Mouse (Mus musculus) frontal cortex, postnatal 25 days (tissue): ENCODE data around the gene Itpka.
A peak's percentile ranks its signal among the peaks of the same experiment; 100 is the strongest.
"Not testable (repeated sequence)": the region's sequence is repeated elsewhere in the genome, so short reads cannot be mapped to it uniquely, and the experiment has no call there.

ENCODE experiments used
- DNase-seq, 2 experiments: peaks; one replicate each; pipeline ENCODE4 v3.0.0; 2022; ENCODE audit warnings: low spot score in 2 of 2

The Itpka gene

DNA sequence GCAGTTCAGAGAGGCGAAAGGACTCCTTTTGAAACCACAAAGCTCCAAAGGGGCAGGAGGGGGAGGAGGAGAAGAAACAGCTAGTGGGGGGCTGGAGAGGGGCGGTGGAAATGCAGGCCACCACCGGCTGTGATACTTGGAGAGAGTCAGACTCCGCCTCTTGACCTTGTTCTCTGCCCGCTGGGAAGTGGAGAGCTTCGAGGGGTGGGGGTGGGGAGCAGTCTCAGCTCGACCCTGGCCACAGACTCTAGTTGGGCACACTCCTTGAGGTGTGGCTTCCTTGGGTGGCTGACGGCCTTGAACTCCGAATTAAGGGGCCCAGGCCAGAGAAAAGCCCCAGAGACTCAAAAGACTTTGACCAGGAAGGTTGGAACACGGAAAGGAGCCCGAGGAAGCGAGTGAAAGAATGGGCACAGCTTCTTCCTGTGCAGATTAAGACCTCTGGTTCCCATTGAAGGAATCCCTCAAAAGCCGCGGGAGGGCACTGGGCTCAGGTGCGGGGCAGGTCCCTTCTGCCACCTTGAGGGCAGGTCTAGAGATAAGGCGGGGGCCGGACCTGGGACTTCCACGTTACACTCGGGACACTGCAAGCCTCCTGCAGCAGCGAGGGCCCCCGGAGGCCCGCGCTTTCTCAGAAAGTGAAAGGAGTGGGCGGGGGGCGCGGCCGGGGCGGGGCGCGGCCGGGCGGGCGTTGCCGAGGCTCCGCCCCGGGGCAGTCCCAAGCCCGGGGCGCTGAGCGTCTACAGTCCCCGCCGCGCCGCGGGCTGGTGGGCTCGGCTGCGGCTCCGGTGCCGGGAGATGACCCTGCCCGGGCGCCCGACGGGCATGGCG is at the start of gene Itpka:
TSS of gene Itpka (plus strand) at position 757 of the 831 bp plus-strand sequence.
- peak in 1 of 2 experiments; percentile 36 for DNase-seq

DNA sequence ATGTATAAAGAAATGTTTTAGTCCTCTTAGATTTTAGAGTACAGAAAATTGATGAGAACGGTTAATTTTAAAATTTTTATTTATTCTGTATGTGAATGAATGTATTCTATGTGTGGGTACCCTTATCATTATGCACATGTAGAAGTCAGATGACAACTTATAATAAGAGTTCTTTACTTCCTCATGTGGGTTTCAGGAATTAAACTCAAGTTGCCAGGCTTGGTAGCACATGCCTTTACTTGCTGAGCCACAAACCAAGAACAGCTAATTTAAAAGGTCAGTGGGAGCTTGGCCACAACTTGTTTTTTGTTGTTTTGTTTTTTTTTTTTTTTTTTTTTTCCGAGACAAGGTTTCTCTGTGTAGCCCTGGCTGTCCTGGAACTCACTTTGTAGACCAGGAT is 47.3 kb upstream of the Itpka start:
- no peak for DNase-seq

DNA sequence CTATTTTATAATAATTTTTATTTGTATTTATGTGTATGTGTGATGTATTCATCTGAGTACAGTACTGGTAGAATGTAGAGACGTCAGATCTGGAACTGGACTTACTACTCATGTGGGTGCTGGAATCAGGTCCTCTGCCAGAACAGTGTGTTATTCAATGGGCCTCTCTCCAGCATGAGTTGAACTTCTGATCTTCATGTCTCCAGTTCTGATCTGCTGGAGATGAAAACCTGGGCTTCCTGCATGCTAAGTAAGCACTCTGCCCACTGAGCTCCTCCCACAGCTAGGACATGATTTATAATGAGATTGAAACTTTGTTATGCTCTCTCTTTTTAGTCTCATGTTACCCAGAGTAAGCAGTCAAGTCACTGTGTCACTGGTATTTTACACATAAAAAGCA is 46.0 kb upstream of the Itpka start:
- DNase-seq = no peak

GRCm38 (mm10) chr2:119698472-119698871 is 43.7 kb upstream of the Itpka start:
- no peak for DNase-seq

DNA sequence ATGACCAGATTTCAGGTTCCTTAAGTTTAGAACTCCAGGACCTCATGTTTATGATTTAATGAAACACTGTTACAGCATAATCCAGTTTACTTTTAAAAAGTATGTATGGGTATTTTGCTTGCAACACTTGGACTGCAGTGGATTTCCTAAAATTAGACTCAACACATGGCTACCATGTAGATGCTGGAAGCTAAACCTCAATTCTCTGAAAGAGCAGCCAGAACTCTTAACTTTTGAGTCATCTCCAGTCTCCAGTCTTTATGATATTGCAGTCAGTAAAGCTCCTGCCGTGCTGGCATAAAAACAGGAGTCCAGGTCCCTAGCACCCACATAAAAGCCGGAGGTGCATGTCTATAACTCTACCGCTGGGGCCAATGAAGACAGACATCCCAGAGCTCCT is 42.2 kb upstream of the Itpka start:
- DNase-seq = no peak

GRCm38 (mm10) chr2:119703171-119703570 is 39.0 kb upstream of the Itpka start:
- DNase-seq = no peak

DNA sequence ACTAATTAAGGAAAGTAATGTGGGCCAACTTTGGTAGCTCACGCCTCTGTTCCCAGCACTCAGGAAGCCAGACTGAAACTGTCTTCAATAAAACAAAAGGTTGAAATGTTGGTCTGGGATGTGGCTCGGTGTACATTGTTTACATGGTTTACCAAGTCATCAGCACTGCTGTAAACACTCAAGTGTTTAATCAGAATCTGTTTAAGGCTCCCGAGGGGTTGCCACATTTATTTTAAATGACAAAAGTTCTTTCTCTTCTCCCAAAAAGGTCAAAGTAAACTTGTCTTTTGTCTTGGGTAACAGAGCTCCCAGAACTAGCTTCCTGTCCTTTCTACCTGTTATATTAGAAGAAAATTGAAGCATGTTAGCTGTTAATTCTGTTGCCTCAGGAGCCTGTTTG is 34.5 kb upstream of the Itpka start:
- DNase-seq = no peak

- DNase-seq = no peak
Measured at GRCm38 (mm10) chr2:119710011-119710410, 32.1 kb upstream of the Itpka start.

DNA sequence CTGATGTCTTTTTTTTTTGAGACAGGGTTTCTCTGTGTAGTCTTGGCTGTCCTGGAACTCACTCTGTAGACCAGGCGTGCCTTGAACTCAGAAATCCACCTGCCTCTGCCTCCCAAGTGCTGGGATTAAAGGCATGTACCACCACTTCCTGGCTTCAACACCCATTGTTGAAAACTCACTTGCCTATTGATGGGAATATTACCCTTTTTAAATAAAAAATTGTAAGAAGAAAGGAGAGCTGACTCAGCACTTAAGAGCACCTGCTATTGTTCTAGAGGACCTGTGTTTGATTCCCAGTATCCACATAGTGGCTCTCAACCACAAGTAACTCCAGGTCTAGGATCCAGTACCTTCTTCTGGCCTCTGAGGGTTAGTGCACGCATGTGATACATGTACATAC is 26.3 kb upstream of the Itpka start:
- DNase-seq = not testable (repeated sequence)

- DNase-seq = no peak
Measured at GRCm38 (mm10) chr2:119721070-119721469, 21.1 kb upstream of the Itpka start.

DNA sequence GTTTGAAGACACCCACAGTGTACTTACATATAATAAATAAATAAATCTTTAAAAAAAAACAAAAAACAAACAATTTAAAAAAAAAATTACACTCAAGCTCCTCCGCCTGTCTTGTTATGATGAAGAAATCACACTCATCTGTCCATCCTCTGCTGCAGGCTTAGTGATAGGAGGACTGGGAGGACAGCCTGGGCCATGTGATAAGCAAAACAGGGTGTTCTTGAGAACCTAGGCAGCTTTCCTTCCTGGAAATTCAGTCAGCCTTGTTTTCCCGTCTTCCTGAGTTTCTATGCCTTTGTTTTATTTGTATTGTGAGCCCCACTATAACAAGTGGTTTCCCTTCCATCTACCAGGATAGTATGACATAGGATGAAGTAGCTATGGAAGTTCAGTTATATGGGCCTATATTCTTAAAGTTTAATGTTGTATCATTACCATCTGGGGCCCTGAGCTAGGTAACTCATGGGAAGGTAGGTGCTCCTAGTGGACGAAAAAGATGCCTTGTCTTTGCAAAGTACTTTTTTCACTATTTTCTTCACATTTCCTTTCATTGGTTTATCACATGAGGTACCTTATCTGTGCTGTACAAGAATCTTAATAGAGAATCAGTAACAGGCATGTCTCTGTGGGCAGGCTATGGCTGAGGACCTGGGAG is 14.2 kb upstream of the Itpka start:
- DNase-seq = no peak

- DNase-seq = no peak
Measured at GRCm38 (mm10) chr2:119730735-119731134, 11.4 kb upstream of the Itpka start.

DNA sequence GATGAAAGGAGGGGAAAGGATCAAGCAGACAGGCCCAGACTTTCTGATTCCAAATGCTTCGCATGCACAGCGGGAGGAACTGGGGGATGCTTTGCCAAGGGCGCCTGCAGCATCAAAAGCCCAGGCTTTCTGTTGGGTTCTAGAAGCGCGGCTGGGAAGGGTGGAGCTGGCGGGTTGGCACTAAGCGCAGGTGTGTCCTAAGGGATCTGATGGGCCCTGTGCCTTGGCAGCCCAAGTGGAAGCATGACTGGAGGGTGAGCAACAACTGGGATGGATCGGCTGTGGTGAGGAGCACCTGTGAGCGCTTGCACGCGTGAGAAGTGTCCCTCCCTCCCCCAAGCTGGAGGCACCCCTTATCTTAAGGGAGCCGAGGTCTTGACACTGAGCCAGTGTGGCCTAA is 5.0 kb upstream of the Itpka start:
- no peak for DNase-seq

DNA sequence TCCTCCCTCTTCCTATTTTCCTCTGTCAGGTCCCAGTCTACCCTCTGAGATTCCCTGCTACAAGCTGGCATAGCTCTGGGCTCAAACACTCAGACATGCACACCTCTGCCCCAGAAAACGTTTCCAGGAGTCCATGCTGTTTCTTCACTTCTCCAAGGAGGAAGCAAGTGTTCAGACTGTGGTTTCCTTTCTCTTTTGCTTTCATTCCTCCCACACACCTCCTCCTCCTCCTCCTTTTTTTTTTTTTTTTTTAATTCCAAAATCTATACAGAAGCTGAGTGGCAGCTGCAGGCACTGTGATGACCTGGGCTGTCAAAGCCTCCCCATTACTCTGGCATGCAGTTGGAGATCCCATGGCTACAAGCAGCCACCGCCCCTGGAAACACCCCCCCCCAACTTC is 1.6 kb upstream of the Itpka start:
- no peak for DNase-seq

DNA sequence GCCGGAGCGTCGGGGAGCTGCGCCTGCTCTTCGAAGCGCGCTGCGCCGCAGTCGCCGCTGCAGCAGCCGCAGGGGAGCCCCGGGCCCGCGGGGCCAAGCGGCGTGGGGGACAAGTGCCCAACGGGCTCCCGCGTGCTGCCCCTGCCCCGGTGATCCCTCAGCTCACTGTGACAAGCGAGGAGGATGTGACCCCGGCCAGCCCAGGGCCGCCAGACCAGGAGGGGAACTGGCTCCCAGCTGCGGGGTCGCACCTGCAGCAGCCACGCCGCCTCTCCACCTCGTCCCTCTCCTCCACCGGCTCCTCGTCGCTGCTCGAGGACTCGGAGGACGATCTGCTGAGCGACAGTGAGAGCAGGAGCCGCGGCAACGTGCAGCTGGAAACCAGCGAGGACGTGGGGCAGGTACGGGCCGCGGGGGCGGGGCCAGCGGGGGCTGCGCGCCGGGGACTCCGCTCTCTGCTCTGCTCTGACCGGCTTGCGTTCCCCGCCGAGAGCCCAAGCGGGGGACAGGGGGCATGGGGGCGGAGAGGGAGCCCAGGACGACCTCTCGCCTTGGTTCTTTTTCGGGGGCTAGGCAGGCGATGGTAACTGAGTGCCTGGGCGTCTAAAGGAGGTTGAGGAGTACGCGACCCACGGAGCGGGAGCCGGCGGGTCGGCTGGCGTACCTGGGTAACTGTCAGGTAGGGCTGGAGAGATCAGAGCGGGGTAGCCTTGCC is 481 bp downstream of the Itpka start:
- peak in 1 of 2 experiments; percentile 36 for DNase-seq

DNA sequence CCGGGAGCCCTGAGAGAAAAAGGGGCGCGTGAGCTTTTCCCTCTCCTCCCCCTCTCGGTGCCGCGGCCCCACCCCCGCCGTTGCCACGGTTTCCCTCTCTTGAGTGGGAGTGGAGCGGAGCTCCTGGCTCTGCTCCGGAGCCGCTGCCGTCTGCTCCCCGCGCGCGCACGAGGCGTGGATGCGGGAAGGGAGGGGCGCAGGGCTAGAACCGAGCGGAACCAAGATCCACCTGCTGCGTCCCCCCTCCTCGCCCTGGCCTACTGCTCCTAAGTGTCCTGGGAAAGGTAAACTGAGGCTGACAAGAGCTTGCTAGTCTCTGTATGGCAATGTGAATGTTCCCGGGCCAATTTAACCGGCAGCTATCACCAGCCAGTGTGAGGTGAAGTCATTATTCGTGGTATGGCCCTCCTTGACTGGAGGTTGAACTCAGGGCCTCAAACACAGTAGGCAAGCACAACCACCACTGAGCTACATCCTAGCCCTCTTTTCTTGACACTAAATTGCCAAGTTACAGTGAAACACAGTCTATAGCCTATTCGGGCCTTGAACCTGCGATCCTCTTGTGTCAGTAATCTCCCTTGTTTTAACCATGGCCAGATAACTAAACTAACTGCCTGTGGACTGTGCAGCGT is 1.2 kb downstream of the Itpka start:
- peak; percentile 36 to 52 for DNase-seq

DNA sequence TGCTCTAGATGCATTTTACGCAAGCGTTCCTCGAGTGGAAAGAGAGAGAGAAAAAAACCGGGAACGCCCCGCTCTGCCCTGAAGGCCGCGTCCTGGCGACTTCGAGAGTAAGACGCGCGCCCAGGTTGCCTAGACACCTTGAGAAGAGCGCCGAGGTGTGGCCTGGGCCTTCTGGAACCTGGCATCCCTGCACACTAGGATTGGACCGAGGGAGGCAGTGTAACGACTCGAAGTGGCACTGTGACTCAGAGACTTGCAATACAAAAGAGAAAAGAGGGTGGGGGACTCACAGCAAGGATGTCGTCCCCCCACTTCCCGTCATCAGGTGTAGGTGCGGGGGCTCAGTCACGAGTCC is 1.6 kb downstream of the Itpka start:
- DNase-seq = no peak

GRCm38 (mm10) chr2:119744163-119745111 is 2.3 kb downstream of the Itpka start:
- no peak for DNase-seq

- DNase-seq = no peak
Measured at GRCm38 (mm10) chr2:119745281-119745680, 3.1 kb downstream of the Itpka start.

DNA sequence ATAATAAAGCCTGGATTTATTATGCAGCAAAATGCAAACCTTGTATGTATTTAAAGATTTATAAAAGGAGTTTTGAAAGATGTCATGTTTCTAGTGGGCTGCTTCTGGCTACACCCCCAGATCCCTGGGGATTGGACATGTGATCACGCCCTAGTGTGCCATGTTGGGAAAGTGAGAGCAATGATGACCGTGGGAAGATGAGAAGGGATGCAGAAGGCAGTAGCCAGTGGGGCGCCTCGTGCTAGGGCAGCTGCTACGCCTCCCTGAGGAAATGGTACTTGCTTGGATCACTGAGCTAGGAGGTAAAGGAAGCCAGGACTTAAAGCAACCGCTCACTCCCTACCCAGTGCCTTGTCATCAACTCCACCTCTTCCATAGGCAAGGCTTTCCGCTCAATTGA is 5.4 kb downstream of the Itpka start:
- DNase-seq = peak in 1 of 2 experiments; percentile 37

GRCm38 (mm10) chr2:119749260-119749659 is 7.1 kb downstream of the Itpka start:
- no peak for DNase-seq
